In the genomic region with DNA sequence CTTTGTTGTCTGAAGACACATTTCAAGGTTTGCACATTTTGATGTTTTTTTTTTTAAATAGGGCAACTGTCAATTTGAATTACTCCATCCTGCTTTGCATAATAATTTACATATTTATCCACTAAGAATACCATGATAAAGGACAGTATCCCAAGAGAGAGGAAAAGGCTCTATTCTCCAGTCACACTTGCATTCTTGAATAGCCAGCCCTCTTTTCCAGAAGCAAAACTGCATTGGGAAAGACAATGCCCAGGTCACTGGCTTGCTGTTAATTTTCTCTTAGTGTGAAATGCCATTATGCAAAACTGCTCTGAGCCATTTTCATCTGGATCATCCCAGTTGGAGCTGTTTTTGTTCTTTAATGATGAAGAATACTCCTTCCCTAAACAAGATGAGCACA, we compare ENCODE assay signal across 24 mouse cellular contexts.
DNase-seq lines count a peak whose midpoint lies in the region; ATAC-seq and TF ChIP-seq lines count a peak whose summit lies in the region.
"Had no signal": no experiment of that assay in that cellular context is flagged by ENCODE, and none has a peak within 500 bp of the region (broad histone marks: within the 10 kb centered on the region; RNA-seq: fewer than 3 reads in every experiment).

No protein-coding gene starts in this region.

- H3K36me3 ChIP-seq in hindbrain, embryonic 12.5 days = no peaks in the 10 kb centered on the region
- H3K36me3 ChIP-seq in hindbrain, postnatal 0 days (ENCODE audit: insufficient read depth, low read length) = no peaks in the 10 kb centered on the region
- no peaks in the 10 kb centered on the region for H3K36me3 ChIP-seq in midbrain, embryonic 14.5 days (ENCODE audit: control insufficient read depth, insufficient read depth, low read length)
- no peaks in the 10 kb centered on the region for H3K36me3 ChIP-seq in midbrain, embryonic 10.5 days
- no peaks in the 10 kb centered on the region for H3K36me3 ChIP-seq in lung, postnatal 0 days (ENCODE audit: insufficient read depth, low read length)
- H3K36me3 ChIP-seq: forebrain, embryonic 10.5 days; heart, embryonic 10.5 days; heart, embryonic 13.5 days had no signal

- no peak for TF ChIP-seq CTCF in hindbrain, postnatal 0 days (IDR thresholded peaks at IDR 0.05; ENCODE audit: low read depth)
- no peak for TF ChIP-seq CTCF in lung, postnatal 0 days (IDR thresholded peaks at IDR 0.05)

- H3K27ac ChIP-seq in hindbrain, embryonic 12.5 days = peak overlapping the region; percentile 49
- H3K27ac ChIP-seq in hindbrain, postnatal 0 days = no peak overlapping the region
- H3K27ac ChIP-seq in midbrain, embryonic 14.5 days (replicated peaks; ENCODE audit: low read depth, low read length) = 0 out of 2 replicates have a peak overlapping the region, but pooled peaks have one; percentile 32
- no peak overlapping the region for H3K27ac ChIP-seq in midbrain, embryonic 10.5 days (replicated peaks)
- no peak overlapping the region for H3K27ac ChIP-seq in lung, postnatal 0 days (ENCODE audit: low read length)
- H3K27ac ChIP-seq: forebrain, embryonic 13.5 days; heart, adult 2 months; heart, embryonic 10.5 days; heart, embryonic 13.5 days had no signal

- DNase-seq in hindbrain, postnatal 0 days (ENCODE audit: low spot score) = no peak
- DNase-seq in midbrain, embryonic 14.5 days = peak; percentile 62
- no peak for DNase-seq in midbrain, embryonic 10.5 days (ENCODE audit: low spot score)
- DNase-seq in Muller cell, postnatal 12 days (ENCODE audit: inconsistent ontology term) = peak; percentile 7
- DNase-seq in lung, postnatal 0 days (ENCODE audit: low spot score) = no peak
- DNase-seq: adrenal gland, adult 8-10 months; adrenal gland, postnatal 25 days; B cell, adult 2 months; cerebellum, adult 18-20 months; cerebellum, adult 9-10 months; cerebellum, postnatal 14 days; gastrocnemius, postnatal 10 days; gastrocnemius, postnatal 36 days; heart, adult 2 months; heart, postnatal 14 days; heart, postnatal 4 days had no signal

- H3K27me3 ChIP-seq in hindbrain, embryonic 12.5 days = no peaks in the 10 kb centered on the region
- H3K27me3 ChIP-seq in hindbrain, postnatal 0 days (ENCODE audit: insufficient read depth, low read length) = no peaks in the 10 kb centered on the region
- H3K27me3 ChIP-seq in midbrain, embryonic 14.5 days (ENCODE audit: control insufficient read depth, insufficient read depth, low read length) = no peaks in the 10 kb centered on the region
- no peaks in the 10 kb centered on the region for H3K27me3 ChIP-seq in midbrain, embryonic 10.5 days (ENCODE audit: low read depth, poor library complexity, severe bottlenecking)
- H3K27me3 ChIP-seq in lung, postnatal 0 days (replicated peaks; ENCODE audit: insufficient read depth, low read length) = no peaks in the 10 kb centered on the region
- H3K27me3 ChIP-seq: forebrain, embryonic 13.5 days; heart, embryonic 13.5 days had no signal

- H3K9ac ChIP-seq in hindbrain, embryonic 12.5 days = no peak overlapping the region
- no peak overlapping the region for H3K9ac ChIP-seq in hindbrain, postnatal 0 days (replicated peaks; ENCODE audit: low read length)
- no peak overlapping the region for H3K9ac ChIP-seq in midbrain, embryonic 14.5 days (replicated peaks; ENCODE audit: low read length)
- no peak overlapping the region for H3K9ac ChIP-seq in lung, postnatal 0 days (replicated peaks; ENCODE audit: low read depth)
- H3K9ac ChIP-seq: forebrain, embryonic 13.5 days; heart, embryonic 13.5 days had no signal

- TF ChIP-seq EP300 in lung, postnatal 0 days (IDR thresholded peaks at IDR 0.05) = no peak

- ATAC-seq in hindbrain, embryonic 12.5 days (ENCODE audit: low FRiP score) = no peak
- ATAC-seq in hindbrain, postnatal 0 days = no peak
- no peak for ATAC-seq in midbrain, embryonic 14.5 days (ENCODE audit: low FRiP score, low TSS enrichment)
- ATAC-seq in megakaryocyte, adult 5-6 weeks (ENCODE audit: poor library complexity, severe bottlenecking) = no peak
- no peak for ATAC-seq in lung, postnatal 0 days
- ATAC-seq: activated CD4-positive, CD25-positive, alpha-beta regulatory T cell, adult 4 months; forebrain, embryonic 13.5 days; forebrain, embryonic 16.5 days had no signal

- H3K9me3 ChIP-seq in hindbrain, embryonic 12.5 days (replicated peaks) = no peaks in the 10 kb centered on the region
- H3K9me3 ChIP-seq in hindbrain, postnatal 0 days (ENCODE audit: low read length) = no peaks in the 10 kb centered on the region
- no peaks in the 10 kb centered on the region for H3K9me3 ChIP-seq in midbrain, embryonic 14.5 days (ENCODE audit: control insufficient read depth, low read length)
- H3K9me3 ChIP-seq in midbrain, embryonic 10.5 days (replicated peaks) = no peaks in the 10 kb centered on the region
- H3K9me3 ChIP-seq in lung, postnatal 0 days (ENCODE audit: low read length) = no peaks in the 10 kb centered on the region
- H3K9me3 ChIP-seq: forebrain, embryonic 10.5 days; forebrain, embryonic 13.5 days; heart, embryonic 10.5 days; heart, embryonic 13.5 days had no signal

- no peak overlapping the region for H3K4me3 ChIP-seq in hindbrain, embryonic 12.5 days
- H3K4me3 ChIP-seq in hindbrain, postnatal 0 days (ENCODE audit: low read length) = no peak overlapping the region
- no peak overlapping the region for H3K4me3 ChIP-seq in midbrain, embryonic 14.5 days (replicated peaks; ENCODE audit: low read depth, low read length)
- no peak overlapping the region for H3K4me3 ChIP-seq in midbrain, embryonic 10.5 days
- no peak overlapping the region for H3K4me3 ChIP-seq in lung, postnatal 0 days (ENCODE audit: low read depth, low read length)
- H3K4me3 ChIP-seq: forebrain, embryonic 10.5 days; forebrain, embryonic 13.5 days; heart, adult 2 months; heart, embryonic 10.5 days; heart, embryonic 13.5 days had no signal

- H3K4me1 ChIP-seq in hindbrain, embryonic 12.5 days = peaks cover 23% of the 10 kb centered on the region
- no peaks in the 10 kb centered on the region for H3K4me1 ChIP-seq in hindbrain, postnatal 0 days (ENCODE audit: insufficient read depth, low read length)
- peaks cover 22% of the 10 kb centered on the region for H3K4me1 ChIP-seq in midbrain, embryonic 14.5 days (ENCODE audit: control insufficient read depth, insufficient read depth, low read length)
- peaks cover 20% of the 10 kb centered on the region for H3K4me1 ChIP-seq in midbrain, embryonic 10.5 days
- H3K4me1 ChIP-seq in lung, postnatal 0 days (ENCODE audit: insufficient read depth, low read depth, low read length) = no peaks in the 10 kb centered on the region
- H3K4me1 ChIP-seq: heart, embryonic 10.5 days; heart, embryonic 13.5 days had no signal

- no peak overlapping the region for H3K4me2 ChIP-seq in hindbrain, embryonic 12.5 days (replicated peaks)
- no peak overlapping the region for H3K4me2 ChIP-seq in hindbrain, postnatal 0 days (ENCODE audit: low read depth, low read length)
- no peak overlapping the region for H3K4me2 ChIP-seq in midbrain, embryonic 14.5 days (ENCODE audit: low read length)
- H3K4me2 ChIP-seq in lung, postnatal 0 days (replicated peaks; ENCODE audit: low read depth, low read length) = no peak overlapping the region
- H3K4me2 ChIP-seq: forebrain, embryonic 13.5 days; heart, embryonic 13.5 days had no signal

Comparison
In these comparisons a context has a peak if more than half of its experiments do, and no peak if none do; other contexts are left out.
1. H3K27ac ChIP-seq: peak in hindbrain, embryonic 12.5 days (single experiment) and midbrain, embryonic 14.5 days (single experiment); none in hindbrain, postnatal 0 days (single experiment), midbrain, embryonic 10.5 days (single experiment) and lung, postnatal 0 days (single experiment).
2. DNase-seq: peak in midbrain, embryonic 14.5 days (single experiment) and Muller cell, postnatal 12 days (single experiment); none in hindbrain, postnatal 0 days (single experiment), midbrain, embryonic 10.5 days (single experiment) and lung, postnatal 0 days (single experiment).